Mouse (Mus musculus) T-helper 1 cell (primary cell): Measurements from ENCODE around the gene Cobl.

ENCODE experiments used
- in situ Hi-C: fragments of 300-600 bp; cut with MboI, MseI; formaldehyde crosslinking; loops from one replicate; pipeline ENCODE4 v1.15.1; 2025; ENCODE audit warnings: high pct_unique_total_duplicates

The Cobl gene

DNA sequence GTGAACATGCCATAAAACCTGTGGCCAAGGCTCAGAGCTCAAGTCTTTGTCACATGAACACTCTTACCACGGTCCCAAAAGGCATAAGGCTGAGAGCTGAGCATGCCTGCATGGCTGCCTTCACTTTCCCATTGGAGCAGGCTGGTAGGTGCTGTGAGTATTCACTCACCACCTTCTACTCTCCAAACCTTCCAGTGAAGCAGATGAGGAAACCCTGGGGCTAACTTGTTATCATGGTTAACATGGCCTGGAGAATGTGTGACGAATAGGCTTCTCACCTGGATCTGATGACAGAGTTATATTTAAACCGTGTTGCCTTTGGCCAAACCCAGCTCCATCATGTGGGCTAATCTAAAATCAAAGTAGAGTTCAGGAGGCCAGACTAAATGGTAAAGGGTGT, 237.4 kb downstream of the Cobl start:
- in situ Hi-C loops, result no loop called here

DNA sequence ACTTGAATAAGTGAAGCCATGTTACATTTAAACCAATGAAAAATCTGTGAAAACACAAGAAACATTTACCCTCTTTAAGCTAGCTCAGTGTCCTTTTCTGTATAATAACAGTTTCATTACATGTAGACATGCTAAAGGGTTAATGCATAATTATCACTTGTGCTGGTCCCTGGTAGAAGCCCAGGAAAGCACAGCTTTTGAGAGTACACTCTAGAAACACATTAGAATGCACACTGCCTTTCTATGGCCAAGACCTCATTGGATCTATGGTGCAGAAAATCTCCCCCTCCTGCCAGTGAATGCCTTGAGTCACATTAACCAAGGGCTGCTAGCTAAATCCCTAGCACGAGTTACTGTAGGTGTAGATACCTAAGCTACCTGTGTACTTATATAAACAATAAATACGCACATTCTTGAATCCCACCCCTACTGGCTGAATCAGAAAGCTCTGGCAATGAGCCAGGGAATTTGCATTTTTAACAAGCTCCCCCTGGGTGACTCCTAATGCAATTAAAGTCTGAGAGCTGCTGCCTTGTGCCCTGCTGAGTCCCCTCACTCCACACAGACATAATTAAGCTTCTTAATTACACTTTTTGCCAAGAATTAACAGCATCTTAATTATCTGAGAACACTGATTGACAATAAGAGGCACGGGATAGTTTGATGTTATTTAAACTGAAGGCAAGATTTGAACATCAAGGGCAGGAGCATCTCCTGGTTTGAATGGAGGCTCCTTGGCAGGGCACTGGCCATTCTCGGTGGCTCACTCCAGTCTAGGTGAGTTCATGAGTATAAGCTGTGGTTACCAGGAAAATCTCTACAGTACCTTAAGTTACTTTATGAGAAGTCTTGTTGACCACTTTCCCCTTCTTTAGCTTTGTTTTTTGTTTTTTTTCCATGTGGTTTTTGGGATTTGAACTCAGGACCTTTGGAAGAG, 244.9 kb downstream of the Cobl start:
- in situ Hi-C loops, result no loop called here

DNA sequence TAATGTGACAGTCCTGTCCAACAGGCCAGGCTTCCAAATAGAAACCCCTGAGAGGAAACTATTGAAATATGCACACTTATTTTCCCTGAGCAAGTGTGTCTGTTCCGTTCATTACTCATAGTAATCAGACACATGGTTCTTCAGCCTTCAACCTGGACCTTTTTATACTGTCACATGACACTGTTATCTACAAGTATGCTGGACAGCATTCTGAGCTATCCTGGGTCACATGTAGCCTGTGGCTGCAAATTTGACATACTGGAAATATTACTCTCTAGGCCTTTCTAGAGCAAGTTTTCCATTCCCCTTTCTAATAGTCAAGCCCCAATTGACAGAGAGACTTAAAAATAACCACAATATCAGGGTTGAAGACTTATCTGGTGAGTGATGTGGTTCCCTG, 247.9 kb downstream of the Cobl start:
- in situ Hi-C loops, result no loop called here

DNA sequence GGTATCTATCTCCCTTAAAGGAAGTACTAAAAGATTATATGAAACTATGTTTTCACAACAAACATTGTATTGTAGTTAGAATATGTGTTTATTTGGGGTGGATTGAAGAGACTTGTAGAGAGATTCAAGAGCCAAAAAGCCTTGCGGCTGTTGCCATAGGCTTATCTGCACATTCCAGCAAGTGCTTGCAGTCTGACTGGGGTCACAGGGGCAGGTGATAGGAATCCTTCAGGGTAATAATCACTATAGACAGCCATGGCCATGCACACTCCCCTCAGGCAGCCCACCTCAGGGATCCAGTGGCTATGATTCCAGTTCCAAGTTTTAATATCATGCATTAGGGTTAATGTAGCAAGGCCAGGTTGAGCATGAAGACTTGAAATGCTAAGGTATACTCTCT, 249.2 kb downstream of the Cobl start:
- in situ Hi-C loops, result no loop called here

DNA sequence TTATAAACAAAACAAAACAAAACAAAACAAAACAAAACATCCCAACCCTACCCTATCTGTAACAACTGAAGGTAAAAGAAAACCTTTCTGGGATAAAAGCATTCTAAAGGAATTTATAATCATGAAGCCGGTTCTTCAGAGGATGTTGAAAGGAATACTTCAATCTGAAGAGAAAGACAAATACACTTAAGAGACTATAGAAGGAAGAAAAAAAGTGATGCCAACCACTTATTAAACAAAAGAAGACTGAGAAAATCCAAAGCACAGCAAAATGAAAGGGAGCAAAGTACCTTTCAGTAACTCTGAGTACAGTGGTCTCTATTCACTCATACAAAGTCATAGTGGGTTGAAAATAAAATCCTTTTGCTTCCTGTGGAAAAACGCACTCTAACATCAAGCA, 256.2 kb downstream of the Cobl start:
- in situ Hi-C loops, result no loop called here

DNA sequence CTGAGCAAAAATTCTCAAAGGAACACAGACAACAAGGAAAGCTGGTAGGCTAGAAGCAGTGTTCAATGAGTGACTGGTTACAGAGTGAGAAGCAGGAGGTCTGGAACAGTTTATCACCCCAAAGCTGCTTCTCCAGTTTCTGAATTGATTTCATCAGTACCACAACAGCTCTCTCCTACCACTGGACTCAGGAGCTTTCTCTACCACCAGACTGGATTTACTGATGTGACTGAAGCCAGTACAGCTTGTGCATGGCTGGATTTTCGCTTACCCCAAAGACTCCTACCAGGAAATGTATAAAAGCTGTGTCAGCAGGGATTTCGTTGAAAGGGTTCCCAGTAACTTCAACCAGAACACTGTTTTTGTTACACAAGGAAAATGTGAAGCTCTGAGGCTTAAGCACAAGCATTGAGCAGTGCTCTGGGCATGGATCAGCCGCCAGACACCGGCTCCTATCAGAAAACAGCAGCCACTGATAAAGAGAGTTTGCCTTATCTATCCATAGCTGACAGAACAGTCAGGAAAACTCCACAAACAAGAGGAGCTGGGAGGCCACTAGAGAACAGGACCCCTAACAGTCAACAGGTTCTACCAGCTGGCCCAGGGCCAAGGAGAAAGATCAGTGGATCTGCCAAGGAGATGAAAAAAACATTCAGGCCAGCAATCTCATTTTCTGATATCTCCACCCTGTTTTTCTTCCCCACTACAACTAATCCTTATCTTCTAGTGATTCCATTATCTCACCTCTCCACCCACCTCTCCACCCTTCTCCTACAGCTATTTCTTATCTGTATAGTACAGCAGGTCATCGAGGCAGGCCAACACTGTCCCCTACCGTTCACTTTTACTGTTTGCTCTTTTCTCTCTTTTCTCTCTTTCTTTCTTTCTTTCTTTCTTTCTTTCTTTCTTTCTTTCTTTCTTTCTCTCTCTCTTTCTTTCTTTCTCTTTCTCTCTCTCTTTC, 259.3 kb downstream of the Cobl start:
- in situ Hi-C loops, result no loop called here

DNA sequence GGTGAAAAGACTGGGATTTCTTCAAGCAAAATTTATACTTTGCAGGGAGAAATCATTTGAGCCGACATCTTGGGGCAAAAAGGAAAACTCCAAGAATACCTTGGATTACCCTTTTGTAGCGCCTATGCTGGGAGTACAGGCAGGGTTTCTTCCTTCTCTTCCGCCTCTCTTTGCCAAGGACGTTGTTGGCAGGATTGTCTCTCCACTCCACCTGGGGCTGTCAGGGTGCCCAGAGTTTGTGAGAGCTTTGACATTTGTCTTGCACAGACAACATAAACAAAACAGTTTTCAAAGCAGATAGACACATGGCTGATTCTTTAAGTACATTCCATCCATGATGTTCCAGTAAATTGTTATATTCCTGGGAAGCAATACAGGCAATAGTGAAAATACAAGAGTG, 265.3 kb downstream of the Cobl start:
- in situ Hi-C loops, result no loop called here

DNA sequence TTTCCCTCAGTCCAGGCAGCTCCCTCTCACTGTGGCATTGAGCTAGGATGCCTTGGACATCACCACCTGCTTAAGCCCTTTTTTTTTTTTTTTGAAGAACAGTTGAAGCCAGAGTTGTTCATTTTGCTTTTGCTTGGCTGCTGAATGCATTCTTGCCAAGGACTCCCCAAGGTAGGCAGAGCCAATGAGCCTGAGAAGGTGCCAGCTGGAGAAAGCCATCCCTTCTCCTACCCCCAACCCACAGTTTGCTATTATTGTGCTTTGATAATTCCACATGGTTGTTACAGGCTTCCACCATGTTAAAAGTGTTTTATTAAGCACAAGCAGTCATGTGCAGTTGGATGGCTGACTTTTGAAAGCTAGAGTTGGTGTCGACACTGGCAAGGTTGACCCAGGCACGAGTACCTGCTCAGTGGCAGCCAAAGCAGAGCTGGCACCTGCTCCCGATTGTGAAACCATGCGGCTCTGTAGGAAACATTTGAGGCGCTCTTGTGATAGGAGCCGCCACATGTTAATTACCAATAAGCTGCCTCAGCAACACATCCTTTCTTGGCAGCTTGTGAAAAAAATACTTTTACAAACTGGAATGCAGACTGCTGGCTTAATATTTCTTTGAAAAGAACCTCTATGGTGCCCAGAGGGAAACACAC, 265.9 kb downstream of the Cobl start:
- in situ Hi-C loops, result no loop called here

DNA sequence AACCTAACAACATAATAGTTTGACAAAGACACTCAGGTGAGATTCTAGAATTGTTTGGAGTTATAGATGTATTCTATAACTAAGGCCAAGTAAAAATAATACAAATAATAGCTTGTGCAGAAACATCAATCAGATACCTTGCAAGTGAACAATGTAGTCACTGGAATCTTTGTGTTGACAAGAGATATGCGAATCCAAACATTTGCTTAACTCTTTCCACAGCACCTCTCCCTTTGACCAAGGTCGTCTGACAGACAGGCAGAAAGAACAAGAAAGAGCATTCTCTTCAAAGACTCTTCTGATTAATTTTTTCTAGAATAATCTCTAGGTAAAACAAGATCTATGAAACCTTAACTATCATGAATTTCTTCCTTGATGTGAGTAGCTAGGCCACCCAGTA, 266.7 kb downstream of the Cobl start:
- in situ Hi-C loops, result no loop called here

DNA sequence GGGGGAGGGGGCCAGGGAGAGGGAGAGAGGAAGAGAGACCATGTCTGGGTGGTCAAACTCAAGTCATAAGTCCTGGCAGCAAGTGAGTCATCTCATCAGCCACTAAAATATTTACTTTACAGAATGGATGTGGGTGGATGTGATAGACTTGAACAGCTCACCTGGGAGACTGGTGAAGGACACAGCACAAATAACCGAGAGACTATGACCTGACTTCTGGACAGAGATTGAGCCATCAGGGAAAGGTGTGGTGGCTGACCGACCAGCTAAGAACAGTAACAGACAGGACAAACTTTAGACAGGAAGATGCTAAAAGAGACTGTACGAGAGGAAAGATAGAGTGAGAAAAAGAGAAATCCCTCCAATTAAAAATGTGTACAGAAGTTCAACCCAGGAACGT, 267.2 kb downstream of the Cobl start:
- in situ Hi-C loops, result no loop called here

DNA sequence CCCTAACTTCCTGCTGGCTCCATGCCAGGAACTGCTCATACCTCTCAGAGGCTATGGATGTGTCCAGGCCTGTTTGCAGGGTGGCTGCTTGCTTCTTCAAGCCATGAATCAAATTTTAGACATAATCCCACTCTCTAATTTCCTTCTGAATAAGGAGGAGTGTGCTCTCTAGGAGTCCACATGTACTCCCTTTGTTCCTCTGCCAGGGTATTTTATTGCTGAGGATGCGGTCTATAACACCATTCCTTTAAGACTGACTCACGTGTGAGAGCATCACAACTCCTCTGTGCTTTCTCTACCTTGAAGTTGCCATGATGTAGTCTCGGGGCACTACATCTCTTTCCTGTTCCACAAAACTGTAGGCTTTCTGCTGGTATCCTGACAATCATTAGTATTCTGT, 269.4 kb downstream of the Cobl start:
- in situ Hi-C loops, result no loop called here

DNA sequence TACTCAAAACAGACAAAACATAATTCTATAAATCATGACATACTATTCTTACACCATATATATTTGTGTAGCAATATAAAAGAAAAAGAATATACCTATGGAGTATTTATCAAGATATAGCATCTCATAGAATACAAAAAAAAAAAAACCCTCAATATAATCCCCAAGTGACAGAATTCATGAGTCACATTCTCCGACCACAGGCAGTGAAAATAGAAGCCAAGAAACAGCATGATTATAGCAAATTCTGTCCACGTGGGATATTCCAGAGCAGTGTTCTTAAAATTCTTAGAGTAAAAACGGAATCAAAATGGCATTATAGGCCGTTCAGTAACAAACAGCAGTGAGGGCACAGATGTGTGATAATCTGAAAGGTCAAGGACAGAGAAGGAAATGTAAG, 271.4 kb downstream of the Cobl start:
- in situ Hi-C loops, result no loop called here

DNA sequence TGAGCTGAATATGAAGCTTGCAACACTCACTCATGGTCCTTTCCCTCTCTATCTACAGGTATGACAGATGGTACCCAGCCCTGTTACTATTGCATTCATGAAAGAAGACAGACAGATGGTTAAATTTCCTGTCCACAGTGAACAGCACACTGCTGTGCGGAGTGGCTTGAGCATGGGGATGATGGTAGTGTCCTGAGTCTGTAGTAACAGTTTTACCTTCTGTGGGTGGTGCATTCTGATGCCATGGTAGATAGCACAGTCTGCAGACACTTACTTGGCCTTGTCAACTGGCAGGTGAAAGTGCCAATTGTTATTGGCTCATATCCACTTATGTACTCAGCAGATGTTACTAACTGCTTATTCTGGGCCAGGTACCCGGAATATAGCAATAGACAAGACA, 273.4 kb downstream of the Cobl start:
- in situ Hi-C loops, result no loop called here

DNA sequence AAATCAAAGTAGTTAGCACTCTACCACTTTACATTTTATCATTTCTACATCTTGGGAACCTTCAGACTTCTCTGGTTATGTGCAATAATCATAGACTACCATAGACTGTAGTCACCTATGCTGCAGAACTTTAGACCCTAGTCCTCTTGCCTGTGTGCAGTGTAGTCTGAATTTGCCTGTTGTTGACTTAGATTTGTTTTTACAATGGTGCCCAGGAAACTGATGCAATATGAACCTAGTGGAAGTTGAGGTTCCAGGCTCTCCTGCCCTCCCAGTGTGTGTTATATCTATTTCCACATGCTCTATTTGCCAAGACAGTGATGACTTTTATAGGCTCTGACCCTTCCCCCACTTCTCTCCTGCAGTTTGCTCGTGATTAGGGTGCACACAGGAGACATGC, 274.3 kb downstream of the Cobl start:
- in situ Hi-C loops, result no loop called here
